Mouse (Mus musculus): ENCODE measurements around the gene Dapk3.

Gene Dapk3

DNA sequence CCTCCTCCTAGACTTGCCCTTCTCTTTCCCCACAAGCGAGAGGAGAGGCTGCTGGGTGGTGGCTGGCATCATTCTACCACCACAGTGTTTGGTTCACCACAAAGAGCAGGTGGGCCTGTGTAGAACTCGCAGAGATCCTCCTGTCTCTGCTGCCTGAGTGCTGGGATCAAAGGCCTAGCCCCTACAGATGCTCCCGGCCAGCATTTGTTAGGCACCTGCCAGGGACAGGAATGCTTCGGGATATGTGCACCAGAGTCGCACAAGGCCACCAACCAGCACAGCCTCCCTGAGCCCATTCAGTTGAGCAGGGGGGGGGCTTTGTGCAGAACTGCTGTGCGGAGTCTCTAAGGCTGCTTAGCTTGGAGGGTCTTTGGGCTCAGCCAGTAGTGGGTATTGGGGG is 37.5 kb upstream of the Dapk3 start:
- in situ Hi-C loops (cut with MboI; ENCODE audit: unreplicated experiment in 2 of 2), result no loop called here

GRCm38 (mm10) chr10:81145778-81146177 is 37.0 kb upstream of the Dapk3 start:
- in situ Hi-C loops (cut with MboI; ENCODE audit: unreplicated experiment in 2 of 2), result no loop called here

GRCm38 (mm10) chr10:81146296-81146695 is 36.5 kb upstream of the Dapk3 start:
- in situ Hi-C loops (cut with MboI; ENCODE audit: unreplicated experiment in 2 of 2), result no loop called here

DNA sequence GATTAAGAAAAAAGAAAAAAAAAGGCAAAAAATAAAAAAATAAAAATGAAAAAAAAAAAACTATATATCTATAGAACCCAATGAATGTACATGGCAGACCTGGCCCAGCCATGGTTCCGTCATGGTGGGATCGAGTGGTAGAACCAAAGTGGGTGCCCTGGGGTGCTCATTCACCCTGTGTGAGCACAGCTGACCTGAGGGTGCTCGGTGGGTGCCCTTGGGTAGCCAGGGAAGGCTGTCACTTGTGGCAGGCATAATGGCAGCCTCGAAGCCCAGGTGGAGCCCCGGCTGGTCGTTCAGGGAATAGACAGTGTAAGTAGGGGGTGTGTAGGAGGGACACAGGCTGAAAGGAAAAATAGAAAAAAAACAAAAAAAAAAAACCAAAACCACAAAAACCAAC is 31.5 kb upstream of the Dapk3 start:
- in situ Hi-C loops (cut with MboI; ENCODE audit: unreplicated experiment in 2 of 2), result no loop called here

GRCm38 (mm10) chr10:81152609-81153008 is 30.2 kb upstream of the Dapk3 start:
- in situ Hi-C loops (cut with MboI; ENCODE audit: unreplicated experiment in 2 of 2), result no loop called here

- in situ Hi-C loops (cut with MboI; ENCODE audit: unreplicated experiment in 2 of 2), result no loop called here
Measured at GRCm38 (mm10) chr10:81154313-81154712, 28.5 kb upstream of the Dapk3 start.

GRCm38 (mm10) chr10:81154736-81155135 is 28.1 kb upstream of the Dapk3 start:
- in situ Hi-C loops (cut with MboI; ENCODE audit: unreplicated experiment in 2 of 2), result no loop called here

DNA sequence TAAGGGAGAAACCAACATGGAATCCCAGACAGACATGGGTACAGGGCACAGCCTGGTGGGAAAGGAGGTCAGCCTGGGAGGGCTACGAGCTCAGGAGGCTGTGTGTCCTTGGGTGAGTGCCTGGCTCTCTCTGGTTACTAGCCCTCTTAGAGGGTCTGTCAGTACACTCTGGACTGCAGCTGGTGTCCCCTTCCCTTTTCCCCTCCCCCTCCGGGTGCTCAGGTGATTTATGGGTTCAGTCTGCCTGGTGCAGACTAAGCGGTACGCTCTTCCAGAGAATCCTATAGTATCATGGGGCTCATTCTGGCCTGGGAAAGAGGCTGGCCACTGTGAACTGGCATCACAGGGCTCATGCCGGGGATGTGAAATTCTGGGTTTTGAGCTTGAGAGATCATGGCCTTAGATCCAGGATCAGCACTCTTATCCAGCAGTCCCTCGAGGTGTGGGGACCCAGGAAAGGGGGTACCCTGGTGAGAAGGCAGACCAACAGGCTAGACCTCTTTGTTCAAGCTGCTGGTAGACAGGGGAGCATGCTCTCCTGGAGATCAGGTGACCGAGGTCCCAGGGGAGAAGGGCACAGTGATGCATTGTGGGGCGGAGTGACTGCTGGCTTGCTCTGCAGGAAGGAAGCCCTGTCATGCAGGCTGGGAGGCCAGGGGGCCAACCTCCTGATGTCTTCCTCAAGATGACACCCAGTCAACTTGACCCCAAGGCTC is 21.0 kb upstream of the Dapk3 start:
- in situ Hi-C loops (cut with MboI; ENCODE audit: unreplicated experiment in 2 of 2), result no loop called here

GRCm38 (mm10) chr10:81162318-81162652 is 20.5 kb upstream of the Dapk3 start:
- in situ Hi-C loops (cut with MboI; ENCODE audit: unreplicated experiment in 2 of 2), result no loop called here

- in situ Hi-C loops (cut with MboI; ENCODE audit: unreplicated experiment in 2 of 2), result loop anchor here in 1 of 2 experiments (5.0 kb wide), 1 partner anchor 33 kb away; no protein-coding TSS in a partner anchor
Measured at GRCm38 (mm10) chr10:81165118-81165517, 17.7 kb upstream of the Dapk3 start.

GRCm38 (mm10) chr10:81167200-81168086 is 15.4 kb upstream of the Dapk3 start, which contains the start of gene Pias4:
Gene Pias4 (minus strand): TSS chr10:81167923.
- in situ Hi-C loops (cut with MboI; ENCODE audit: unreplicated experiment in 2 of 2), result loop anchor here in 1 of 2 experiments (5.0 kb wide), 1 partner anchor 35 kb away; no protein-coding TSS in a partner anchor

DNA sequence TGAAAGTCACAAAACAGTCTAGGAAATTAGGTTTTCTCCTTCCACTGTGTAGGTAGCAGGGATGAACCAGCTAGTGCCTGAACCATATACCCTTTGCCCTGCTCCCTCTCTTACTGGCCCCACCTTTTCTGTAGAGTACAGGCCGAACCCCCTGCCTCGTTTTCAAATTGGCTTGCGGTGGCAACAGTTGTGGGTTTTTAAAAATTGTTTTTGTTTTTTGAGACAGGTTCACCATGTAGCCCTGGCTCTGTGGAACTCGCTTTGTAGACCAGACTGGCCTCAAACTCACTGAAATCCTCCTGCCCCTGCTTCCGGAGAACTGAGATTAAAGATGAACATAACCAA is 14.7 kb upstream of the Dapk3 start:
- in situ Hi-C loops (cut with MboI; ENCODE audit: unreplicated experiment in 2 of 2), result loop anchor here in 1 of 2 experiments (5.0 kb wide), 1 partner anchor 36 kb away; no protein-coding TSS in a partner anchor

DNA sequence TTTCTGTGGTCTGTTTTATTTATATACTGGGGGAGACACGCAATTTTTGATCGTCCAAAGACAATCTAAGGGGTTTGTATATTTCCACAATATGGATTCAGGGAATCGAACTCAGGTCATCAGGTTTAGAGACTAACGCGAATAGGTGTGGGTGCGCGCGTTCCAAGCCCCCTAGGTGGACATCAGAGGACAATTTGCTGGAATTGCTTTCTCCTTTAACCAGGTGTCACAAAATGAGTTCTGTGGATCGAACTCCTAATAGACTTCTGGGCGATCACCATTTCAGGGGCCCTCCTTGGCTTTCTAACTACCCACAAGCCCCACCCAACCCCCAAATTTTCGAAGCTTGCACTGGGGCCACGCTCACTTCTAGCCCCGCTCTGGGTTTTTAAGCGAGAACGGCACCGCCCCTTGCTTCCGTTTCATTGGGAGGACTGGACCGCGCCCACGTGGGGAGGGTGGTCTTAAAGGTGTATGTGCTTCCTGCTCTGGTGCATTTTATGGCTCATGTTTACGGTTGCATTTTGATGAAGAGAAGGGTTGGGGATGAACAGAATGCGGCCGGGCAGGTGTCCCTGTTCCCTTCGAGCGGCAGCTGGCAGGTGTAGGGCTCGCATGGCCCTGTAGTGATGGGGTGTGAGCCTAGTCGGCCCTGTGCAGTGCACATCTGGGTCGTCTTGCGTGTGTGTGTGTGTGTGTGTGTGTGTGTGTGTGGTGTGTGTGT is 14.1 kb upstream of the Dapk3 start:
- in situ Hi-C loops (cut with MboI; ENCODE audit: unreplicated experiment in 2 of 2), result loop anchor here in 1 of 2 experiments (5.0 kb wide), 1 partner anchor 36 kb away; no protein-coding TSS in a partner anchor

DNA sequence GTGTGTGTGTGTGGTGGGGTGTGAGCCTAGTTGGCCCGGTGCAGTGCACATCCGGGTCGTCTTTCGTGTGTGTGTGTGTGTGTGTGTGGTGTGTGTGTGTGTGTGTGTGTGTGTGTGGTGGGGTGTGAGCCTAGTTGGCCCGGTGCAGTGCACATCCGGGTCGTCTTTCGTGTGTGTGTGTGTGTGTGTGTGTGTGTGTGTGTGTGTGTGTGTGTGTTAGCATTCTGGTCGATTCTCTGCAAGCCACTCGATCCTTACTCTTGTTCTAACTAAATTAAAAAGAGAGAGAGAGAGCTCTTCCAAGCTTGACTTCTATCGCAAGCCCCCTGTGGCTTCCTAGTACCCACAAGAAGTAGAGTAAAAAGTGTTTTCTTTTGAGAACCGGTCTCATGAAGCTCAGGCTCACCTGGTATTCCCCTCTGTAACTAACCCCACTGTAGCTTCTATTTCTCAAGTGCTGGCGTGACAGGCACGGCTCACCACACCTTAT is 13.3 kb upstream of the Dapk3 start:
- in situ Hi-C loops (cut with MboI; ENCODE audit: unreplicated experiment in 2 of 2), result loop anchor here in 1 of 2 experiments (5.0 kb wide), 1 partner anchor 37 kb away; no protein-coding TSS in a partner anchor

DNA sequence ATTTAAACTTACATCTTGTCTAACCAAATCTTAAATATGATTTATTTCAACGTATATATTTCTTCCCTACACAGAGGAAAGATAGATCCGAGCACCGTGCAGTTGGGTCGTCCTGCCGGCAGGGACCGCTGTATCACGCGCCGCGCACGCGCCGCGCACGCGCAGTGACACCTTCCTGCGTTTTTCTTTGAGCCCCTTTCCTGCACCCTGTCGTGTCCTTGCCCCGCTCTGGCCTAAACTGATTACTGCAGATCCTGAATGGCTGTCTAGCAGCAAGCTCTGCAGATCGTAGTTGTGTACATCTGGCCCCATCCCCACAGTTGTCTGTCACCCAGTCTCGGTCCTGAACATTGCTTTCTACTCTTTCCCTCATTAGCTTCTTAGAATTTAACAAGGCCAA is 9.7 kb upstream of the Dapk3 start:
- in situ Hi-C loops (cut with MboI; ENCODE audit: unreplicated experiment in 2 of 2), result loop anchor here (5.0 to 10.0 kb wide), 5 partner anchors 46 to 248 kb away; no protein-coding TSS in a partner anchor

- in situ Hi-C loops (cut with MboI; ENCODE audit: unreplicated experiment in 2 of 2), result loop anchor here (5.0 to 10.0 kb wide), 6 partner anchors 47 to 250 kb away; no protein-coding TSS in a partner anchor
Measured at GRCm38 (mm10) chr10:81174617-81175344, 8.0 kb upstream of the Dapk3 start.

DNA sequence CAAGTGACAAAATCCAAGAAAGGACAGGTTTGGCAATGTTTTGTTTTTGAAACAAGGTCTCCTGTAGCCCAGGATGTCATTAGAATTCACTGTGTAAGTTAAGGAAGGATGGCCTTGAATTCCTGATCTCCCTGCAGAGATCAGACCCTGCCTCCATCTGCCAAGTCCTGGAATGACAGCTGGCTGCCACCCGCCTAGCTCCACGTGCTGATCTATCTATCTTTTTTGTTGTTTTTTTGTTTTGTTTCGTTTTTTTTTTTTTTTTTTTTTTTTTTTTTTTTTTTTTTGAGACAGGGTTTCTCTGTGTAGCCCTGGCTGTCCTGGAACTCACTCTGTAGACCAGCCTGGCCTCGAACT is 7.5 kb upstream of the Dapk3 start:
- in situ Hi-C loops (cut with MboI; ENCODE audit: unreplicated experiment in 2 of 2), result loop anchor here (5.0 to 10.0 kb wide), 2 partner anchors 173 to 251 kb away; no protein-coding TSS in a partner anchor

GRCm38 (mm10) chr10:81175936-81176465 is 6.8 kb upstream of the Dapk3 start:
- in situ Hi-C loops (cut with MboI; ENCODE audit: unreplicated experiment in 2 of 2), result loop anchor here (5.0 to 10.0 kb wide), 2 partner anchors 174 to 251 kb away; no protein-coding TSS in a partner anchor

- in situ Hi-C loops (cut with MboI; ENCODE audit: unreplicated experiment in 2 of 2), result loop anchor here (5.0 to 10.0 kb wide), 2 partner anchors 174 to 252 kb away; no protein-coding TSS in a partner anchor
Measured at GRCm38 (mm10) chr10:81176466-81177271, 6.1 kb upstream of the Dapk3 start, which contains the start of gene Eef2. Gene Eef2 (plus strand): TSS chr10:81176631.
